Mouse (Mus musculus) urinary bladder, postnatal 0 days (tissue): ENCODE measurements around the gene Hspb11. TPM values are rescaled to one million over a fixed set of nuclear protein-coding genes. Genes with fewer than 3 reads are reported as not detected.

Experiments used
- polyA plus RNA-seq: library from polyadenylated mRNA; unstranded; fragments of >200 nt; fragmentation: Nextera tagmentation; extraction: Ambion mirVana; gene quantifications from 2 replicates; pipeline ENCODE4 v1.2.1, GENCODE M21; 2015

Hspb11 gene
- polyA plus RNA-seq: 38.6 and 46.0 TPM in 2 replicates

DNA sequence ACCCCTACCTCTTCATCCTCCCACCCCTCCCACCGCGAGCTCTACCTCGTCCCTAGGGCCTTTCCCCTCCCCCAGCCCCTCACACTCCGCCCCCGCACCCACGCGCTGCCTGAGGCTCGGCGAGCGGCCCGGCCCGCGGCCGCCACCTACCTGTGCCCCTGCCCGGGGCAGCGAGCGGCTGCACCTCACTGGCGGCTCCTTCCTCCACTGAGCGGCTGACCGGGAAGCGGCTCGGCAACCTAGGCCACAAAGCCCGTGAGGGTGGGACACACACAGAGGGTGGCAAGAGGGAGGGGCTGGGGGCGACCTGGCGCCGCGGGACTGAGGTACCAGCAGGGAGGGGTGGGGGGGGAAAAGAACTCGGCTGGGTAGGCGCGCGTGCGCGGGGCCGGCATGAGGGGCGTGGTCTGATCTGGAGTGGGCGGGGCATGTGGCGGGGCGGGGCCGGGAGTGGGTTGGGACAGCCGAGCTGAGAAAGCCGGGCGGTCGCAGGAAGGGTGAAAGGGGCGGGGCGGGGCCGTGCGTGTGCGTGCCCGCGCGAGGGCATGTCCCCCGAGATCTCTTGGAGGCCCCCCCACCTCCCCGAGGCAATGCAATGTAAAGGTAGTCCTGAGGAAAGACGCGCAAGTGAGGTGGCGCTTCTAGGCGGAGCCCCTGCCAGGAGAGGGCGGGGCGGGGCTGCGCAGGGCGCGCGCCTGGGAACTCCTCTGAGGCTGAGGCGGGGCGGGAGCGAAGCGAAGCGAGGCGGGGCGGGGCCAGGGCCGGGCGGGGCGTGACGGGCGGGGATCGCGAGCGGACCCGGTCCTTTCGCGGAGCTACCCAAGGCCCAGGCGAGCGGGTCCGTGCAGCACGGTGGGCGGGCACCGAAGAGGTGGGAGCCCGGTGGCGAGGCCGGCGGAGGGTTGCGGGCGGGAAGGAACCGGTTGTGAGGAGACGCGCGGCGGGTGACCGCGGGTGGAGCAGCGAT, at the start of gene Hspb11, which contains the start of gene Lrrc42:
Hspb11 (plus strand) TSS at position 469 of the 967 bp plus-strand sequence.
Lrrc42 (minus strand) TSS at position 408 of the 967 bp plus-strand sequence.

DNA sequence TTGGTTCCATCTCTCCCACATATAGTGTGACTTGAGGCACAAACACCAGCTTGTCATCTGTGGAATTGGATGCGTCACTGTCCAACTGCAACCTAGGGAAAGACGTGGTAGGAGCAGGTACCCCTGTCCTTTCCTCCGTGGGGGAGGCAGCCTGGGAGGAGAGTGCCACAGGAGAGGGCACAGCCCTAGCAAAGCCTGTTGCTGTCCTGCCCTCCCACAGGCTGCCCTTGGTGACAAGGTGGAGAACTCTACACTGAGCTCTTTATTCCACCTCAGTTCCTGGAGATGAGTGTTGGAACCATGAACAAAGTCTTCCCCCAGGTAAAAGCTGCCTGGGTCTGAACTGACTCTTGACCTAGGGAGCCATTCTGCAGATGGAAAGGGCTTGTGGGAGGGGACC, 44.5 kb upstream of the Hspb11 start, which contains the start of gene Ldlrad1:
Ldlrad1 (plus strand) TSS at position 301 of the 400 bp plus-strand sequence.

DNA sequence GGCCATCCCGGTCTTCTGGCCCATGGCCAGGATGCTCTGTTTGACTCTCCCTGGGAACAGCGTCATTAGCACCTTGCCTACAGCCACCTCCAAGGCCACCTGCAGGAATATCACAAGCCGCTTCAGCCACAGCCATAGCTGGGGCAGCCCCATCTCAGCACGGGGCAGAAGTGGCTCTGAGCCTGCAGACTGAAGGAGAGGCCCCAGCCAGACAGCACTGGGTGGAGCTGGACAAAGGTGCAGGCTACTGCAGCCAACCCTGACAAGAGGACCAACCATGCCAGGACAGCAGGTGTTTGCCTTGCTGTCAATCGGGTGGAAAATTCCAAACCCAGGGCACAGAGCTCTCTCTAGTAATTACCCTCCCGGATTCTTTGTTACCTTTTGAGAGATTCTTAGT, 53.6 kb downstream of the Hspb11 start, which contains the start of gene Dio1:
Dio1 (minus strand) TSS at position 204 of the 400 bp plus-strand sequence.

DNA sequence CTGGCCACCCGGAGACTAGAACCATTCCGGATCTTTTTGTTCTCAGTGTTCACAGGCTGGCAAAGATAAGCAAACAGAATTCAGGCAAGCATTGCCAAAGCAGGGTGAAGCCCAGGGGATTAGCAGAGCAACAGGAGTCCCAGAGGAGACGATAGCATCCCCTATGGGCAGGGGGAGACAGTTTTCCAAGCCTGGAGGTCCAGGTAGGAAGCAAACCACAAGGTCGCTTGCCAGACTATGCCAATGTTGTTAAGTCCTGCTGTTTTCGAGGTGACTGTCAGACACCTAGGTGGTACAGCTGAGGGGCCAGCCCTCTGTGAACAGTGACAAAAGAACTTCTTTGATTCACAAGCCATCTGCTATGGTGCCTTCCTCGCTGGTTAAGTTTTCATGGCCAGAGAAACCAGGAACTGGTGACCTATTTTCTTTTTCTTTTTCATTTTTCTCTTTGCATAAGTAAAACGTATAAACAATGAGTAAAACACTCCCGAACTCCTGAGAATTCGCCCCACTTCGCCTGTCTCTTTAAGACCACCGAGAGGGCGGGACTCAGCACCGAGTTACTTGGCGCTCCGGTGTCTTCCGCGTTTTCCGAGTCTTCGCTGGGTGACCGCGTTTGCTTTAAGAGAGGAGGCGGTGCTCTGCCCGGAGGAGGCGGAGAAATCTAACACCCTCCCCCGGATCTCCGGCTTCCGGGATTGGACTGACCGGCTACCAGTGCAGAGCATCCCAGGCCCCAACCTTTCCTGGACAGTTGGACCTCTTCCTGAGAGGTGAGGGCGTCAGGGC, 60.5 kb downstream of the Hspb11 start, which contains the start of gene Yipf1:
Yipf1 (plus strand) TSS at position 674 of the 789 bp plus-strand sequence.

Other genes with a start within 250 kb of the Hspb11 start
- 54.9 and 56.7 TPM in 2 replicates for gene Mrpl37, start 186.7 kb upstream of the Hspb11 start, polyA plus RNA-seq
- gene Cyb5rl, start 186.6 kb upstream of the Hspb11 start, polyA plus RNA-seq: 4.2 and 4.8 TPM in 2 replicates
- not detected in 2 replicates for gene Cdcp2, start 156.7 kb upstream of the Hspb11 start, polyA plus RNA-seq
- 399 and 415 TPM in 2 replicates for gene Tmem59, start 75.2 kb upstream of the Hspb11 start, polyA plus RNA-seq
- 23.4 and 26.9 TPM in 2 replicates for gene Tceanc2, start 74.5 kb upstream of the Hspb11 start, polyA plus RNA-seq
- not detected in 2 replicates for gene Ldlrad1, start 44.4 kb upstream of the Hspb11 start, polyA plus RNA-seq
- gene Lrrc42, start 61 bp upstream of the Hspb11 start, polyA plus RNA-seq: 30.4 and 34.2 TPM in 2 replicates
- gene Dio1, start 53.6 kb downstream of the Hspb11 start, polyA plus RNA-seq: not detected in 2 replicates
- gene Yipf1, start 60.8 kb downstream of the Hspb11 start, polyA plus RNA-seq: 52.3 and 54.5 TPM in 2 replicates
- 6.7 and 8.0 TPM in 2 replicates for gene Ndc1, start 114.2 kb downstream of the Hspb11 start, polyA plus RNA-seq
- 0.29 and 0.60 TPM in 2 replicates for gene Glis1, start 181.0 kb downstream of the Hspb11 start, polyA plus RNA-seq